Mouse (Mus musculus): Measurements from ENCODE around the gene Ccdc88a.

DNA sequence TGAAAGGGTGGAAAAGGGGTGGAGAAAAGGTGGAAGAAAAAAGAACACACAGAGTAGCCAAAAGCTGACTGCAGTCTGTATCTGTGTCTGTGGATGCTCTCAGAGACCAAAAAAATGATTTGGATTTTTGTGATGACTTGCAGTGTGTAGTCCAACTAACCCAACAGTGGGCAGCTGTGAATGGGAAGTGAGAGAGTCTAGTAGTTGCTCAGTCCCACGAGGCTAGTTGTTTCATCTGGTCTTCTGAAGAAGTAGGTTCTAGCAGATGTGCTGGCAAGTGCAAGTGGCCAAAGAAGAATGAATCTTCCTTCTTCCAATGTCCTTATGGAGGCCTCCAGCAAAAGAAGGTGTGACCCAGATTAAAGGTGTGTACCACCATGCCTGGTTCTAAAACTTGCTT is 10.5 kb downstream of the Ccdc88a start:
- TF ChIP-seq CTCF (IDR thresholded peaks at IDR 0.05) (no peak), EP300 (IDR thresholded peaks at IDR 0.05) (no peak)

Measured in lung, postnatal 0 days (tissue).